Mouse (Mus musculus) adipose tissue, adult 10 weeks (tissue): ENCODE results near the gene Nasp. TPM values are rescaled to one million over a fixed set of nuclear protein-coding genes. Genes with fewer than 3 reads are reported as not detected.

Experiments used
- polyA plus RNA-seq: library from polyadenylated mRNA; stranded (reverse); fragments of 350-450 nt; fragmentation: Illumina TruSeq; extraction: RNeasy Lipid Tissue Mini Kit (QIAGEN cat#74804); gene quantifications from one replicate; pipeline ENCODE4 v1.2.3, GENCODE M21; 2014; ENCODE audit warnings: low read depth, low replicate concordance

Gene Nasp
- 36.5 TPM for polyA plus RNA-seq

DNA sequence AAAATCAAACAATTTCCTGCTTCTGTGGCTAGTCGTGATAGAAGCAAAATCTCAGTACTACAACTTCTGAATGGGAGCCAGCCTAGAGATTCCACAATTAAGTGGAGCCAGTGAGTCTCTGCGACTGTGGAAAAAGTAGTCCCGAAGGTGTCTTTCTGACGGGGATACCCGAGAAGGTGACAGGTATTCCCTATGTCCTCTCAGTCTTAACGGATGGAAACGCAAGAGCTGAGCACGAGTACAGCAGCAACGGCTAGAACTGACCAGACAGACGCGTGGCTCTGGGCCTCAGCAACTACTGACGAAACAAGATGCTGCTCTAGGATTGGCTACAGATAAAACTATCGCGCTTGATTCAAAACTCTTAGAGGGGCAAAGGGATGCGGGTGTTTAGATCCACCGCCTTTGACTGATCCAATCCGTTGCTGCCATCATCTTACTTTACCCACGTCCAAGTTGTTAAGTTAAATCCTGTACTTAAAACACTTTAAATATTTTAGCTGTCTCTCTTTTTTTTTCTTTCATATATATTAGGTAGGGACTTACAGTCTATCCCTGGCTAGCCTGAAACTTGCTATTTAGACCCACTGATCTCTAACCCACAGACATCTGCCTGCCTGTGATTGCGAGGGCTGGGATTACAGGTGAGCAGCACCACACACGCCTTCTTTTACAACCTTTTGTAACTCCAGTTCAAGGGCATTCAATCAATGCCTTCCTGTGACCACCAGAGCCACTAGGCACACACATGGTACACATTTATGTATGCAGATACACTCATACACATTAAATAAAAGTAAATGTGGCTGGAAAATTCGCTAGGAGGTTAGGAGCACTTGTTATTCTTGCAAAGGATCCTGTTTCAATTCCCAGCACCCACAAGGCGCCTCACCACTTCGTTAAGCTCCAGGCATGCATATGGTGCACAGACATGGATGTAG lies at the start of gene Nasp:
Nasp (minus strand) TSS at position 220 of the 941 bp plus-strand sequence.

DNA sequence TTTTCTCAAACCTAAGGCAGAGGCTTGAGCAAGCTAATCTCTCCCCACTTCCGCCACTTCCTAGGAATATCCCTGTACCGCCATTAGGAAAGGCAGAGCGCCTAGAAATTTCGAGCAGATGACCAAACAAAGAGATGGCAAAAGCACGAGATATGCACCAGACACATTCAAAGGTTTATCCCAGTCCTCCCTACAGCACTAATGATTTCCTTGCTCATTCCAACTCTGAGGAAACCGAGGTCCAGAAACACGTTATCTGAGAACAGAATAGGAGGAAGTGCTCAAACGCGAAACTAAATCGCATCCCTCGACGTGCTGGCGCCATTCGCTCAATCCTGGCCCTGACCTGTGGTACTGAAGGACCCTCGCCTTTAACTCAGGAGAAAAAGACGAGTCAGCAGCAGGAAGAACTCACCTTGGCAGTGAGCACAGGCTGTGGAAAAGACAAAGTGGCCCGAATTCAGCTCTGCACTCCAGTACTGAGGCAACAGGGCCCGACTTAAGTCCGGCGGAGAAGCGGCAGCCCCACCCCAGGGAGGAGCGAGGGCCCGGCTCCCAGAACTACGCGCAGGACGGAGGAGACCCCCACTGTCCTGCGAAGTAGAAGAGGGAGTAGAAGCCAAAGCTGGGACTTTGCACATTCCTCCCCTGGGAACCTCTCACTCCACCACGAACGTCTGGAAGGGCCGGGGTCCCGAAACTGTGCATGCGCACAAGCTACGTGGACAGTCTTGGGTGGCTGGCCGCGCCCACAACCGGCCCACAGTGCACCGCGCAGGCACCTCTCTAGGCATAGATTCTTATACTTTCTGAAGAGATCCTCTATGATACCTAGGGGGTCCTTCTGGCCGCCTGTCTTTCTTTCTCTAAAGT lies 23.4 kb upstream of the Nasp start, which contains the start of gene Akr1a1:
Akr1a1 (minus strand) TSS at position 757 of the 873 bp plus-strand sequence.

DNA sequence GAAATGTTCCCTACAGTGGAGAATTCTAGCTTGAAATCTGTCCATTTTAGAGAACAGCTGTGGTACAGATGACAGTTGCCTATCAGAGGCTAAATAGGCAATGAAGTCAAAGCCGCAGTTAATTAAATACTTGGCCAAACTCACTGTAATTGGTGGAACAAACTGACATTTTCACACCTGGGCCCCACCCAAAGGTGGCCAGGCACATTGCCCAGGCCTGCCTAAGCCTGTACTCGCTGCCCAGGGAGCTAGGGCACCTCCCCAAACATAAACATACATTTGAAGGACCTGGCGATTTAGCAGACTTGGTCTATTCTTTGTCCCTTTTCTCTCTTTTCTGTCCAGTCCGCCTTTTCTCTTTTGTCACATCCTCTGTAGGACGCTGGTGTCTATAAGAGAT lies 31.4 kb downstream of the Nasp start, which contains the start of gene Ccdc17:
Ccdc17 (plus strand) TSS at position 276 of the 400 bp plus-strand sequence.

DNA sequence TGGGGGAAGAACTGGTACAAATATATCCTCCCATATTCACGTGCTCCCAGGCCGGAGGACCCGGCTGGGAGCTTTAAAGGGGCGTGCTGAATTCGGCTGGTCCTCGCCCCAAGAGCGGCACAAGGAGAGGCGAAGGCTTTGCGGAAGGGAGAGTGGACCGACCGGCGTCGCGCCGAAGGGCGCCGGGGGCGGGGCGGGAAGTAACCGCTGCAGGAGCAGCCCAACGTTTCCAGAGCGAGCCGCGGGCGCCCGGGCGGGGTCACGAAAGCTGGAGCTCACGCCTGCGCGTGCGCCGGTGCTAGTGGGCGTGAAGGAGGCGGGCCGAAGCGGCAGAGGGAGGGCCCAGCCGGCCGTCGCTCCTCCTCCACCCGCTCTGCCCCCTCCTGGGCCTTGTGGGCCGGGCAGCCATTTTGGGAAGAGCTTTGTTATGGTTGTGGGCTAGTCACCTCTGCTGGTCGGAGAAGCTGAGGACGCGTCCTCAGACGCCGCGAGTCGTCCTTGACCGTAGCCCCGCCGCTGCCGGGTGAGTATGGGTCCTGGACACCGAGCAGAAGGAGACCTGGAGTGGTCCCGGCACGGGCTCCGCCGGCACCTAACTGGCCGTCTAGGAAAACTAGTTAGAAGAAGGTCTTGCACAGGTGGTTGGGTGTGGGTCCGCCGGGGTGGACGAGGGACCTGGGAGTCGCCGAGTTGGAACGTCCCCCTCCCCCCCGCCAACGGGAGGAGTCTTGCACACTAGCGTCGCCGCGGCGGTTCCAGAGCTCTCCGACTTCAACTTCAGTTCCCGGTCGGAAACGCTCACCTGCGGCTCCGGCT lies 70.2 kb downstream of the Nasp start, which contains the start of gene Gpbp1l1:
Gpbp1l1 (plus strand) TSS at position 353 of the 816 bp plus-strand sequence.

DNA sequence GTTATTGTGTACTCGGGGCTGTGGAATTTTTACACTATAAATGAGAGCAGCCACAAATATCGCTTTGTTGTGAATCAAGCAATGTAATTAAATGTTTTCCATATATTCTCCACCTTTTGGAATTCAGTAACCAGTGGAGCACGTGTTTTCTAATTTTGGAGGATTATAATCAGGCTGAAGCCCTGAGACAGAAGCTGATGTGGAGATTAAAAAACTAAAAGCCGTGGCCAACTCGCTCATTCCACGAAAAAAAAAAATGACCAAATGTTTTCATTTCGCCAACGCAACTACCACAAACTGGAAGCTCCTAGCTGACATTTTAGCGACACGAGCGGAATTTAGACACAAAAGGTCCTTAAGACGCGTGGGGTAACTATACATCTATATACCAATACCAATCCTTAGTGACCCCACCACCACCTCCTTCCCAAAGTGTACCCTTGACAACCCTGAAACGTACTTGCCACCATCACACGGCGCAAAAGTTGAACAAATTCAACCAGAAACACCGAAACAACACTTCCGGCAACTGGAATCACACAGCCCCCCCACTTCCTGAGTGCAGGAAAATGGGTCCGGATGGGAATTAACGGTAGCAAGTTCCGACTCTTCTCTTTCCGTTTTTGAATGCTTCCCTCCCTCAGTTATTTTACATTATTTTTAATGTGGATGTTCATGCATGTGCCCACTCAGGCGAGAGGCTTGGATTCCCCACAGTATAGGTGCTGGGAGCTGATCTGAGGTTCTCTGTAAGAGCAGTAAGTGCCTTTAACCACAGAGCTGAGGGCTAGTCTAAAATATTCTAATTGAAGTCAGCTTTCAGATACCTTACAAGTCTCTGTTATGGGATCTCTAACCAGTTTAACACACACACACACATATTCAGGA lies 72.1 kb downstream of the Nasp start, which contains the start of gene Tmem69:
Tmem69 (minus strand) TSS at position 524 of the 888 bp plus-strand sequence.

Other genes starting within 250 kb of the Nasp start
- gene Mast2, start 163.8 kb downstream of the Nasp start, polyA plus RNA-seq = 24.1 TPM
- gene Ipp, start 120.4 kb downstream of the Nasp start, polyA plus RNA-seq = 10.2 TPM
- gene Tmem69, start 72.0 kb downstream of the Nasp start, polyA plus RNA-seq = 16.5 TPM
- gene Gpbp1l1, start 70.3 kb downstream of the Nasp start, polyA plus RNA-seq = 49.9 TPM
- 15.1 TPM for gene Ccdc17, start 31.3 kb downstream of the Nasp start, polyA plus RNA-seq
- 798 TPM for gene Akr1a1, start 23.7 kb upstream of the Nasp start, polyA plus RNA-seq
- gene Prdx1, start 57.6 kb upstream of the Nasp start, polyA plus RNA-seq = 770 TPM
- gene Mmachc, start 80.5 kb upstream of the Nasp start, polyA plus RNA-seq = 22.1 TPM
- gene Ccdc163, start 80.6 kb upstream of the Nasp start, polyA plus RNA-seq = 15.4 TPM
- gene Tesk2, start 93.0 kb upstream of the Nasp start, polyA plus RNA-seq = 12.5 TPM
- gene Toe1, start 179.7 kb upstream of the Nasp start, polyA plus RNA-seq = 45.2 TPM
- gene Mutyh, start 179.8 kb upstream of the Nasp start, polyA plus RNA-seq = 6.7 TPM
- 47.0 TPM for gene Hpdl, start 193.8 kb upstream of the Nasp start, polyA plus RNA-seq
- 3.0 TPM for gene Zswim5, start 249.4 kb upstream of the Nasp start, polyA plus RNA-seq